Mouse (Mus musculus) intestine, embryonic 14.5 days (tissue): ENCODE measurements at regions not wholly inside any gene's neighbourhood (a gene's known extent, or its start where the extent isn't known, plus 50 kb on each side); places are given as distances from the start of the nearest gene placed in this dataset.

Experiments
- ATAC-seq: fragments of 200-750 bp; cut with Nextera tagmentation; replicated peaks from 2 replicates; pipeline ENCODE4 v1.8.0; 2017; ENCODE audit warnings: low read depth, moderate number of reproducible peaks, moderate TSS enrichment, moderate library complexity; ENCODE audit not compliant: low FRiP score, low TSS enrichment
- DNase-seq: peaks from one replicate; pipeline ENCODE4 v3.0.0-alpha.2; 2018; ENCODE audit warnings: low spot score
- H3K27ac ChIP-seq: fragments of 300-500 bp; sonication (generic); 2 replicates; pipeline ENCODE4 v1.5.1; 2014; ENCODE audit warnings: low read depth, mild to moderate bottlenecking, control low read depth
- H3K27me3 ChIP-seq: fragments of 300-500 bp; sonication (generic); replicated peaks from 2 replicates; pipeline ENCODE4 v1.6.1; 2014; ENCODE audit warnings: low read length, control low read depth; ENCODE audit not compliant: control insufficient read depth, insufficient read depth
- H3K36me3 ChIP-seq: fragments of 300-500 bp; sonication (generic); 2 replicates; pipeline ENCODE4 v1.6.1; 2014; ENCODE audit warnings: low read length, control low read depth; ENCODE audit not compliant: control insufficient read depth, insufficient read depth
- H3K4me1 ChIP-seq: fragments of 300-500 bp; sonication (generic); replicated peaks from 2 replicates; pipeline ENCODE4 v1.6.1; 2014; ENCODE audit warnings: low read length, control low read depth, mixed read lengths; ENCODE audit not compliant: control insufficient read depth, insufficient read depth
- H3K4me2 ChIP-seq: fragments of 300-500 bp; sonication (generic); 2 replicates; pipeline ENCODE4 v1.6.1; 2014; ENCODE audit warnings: low read length
- H3K4me3 ChIP-seq: fragments of 300-500 bp; sonication (generic); 2 replicates; pipeline ENCODE4 v1.5.1; 2014; ENCODE audit warnings: low read depth, low read length, control low read depth, mixed read lengths
- H3K9ac ChIP-seq: fragments of 300-500 bp; sonication (generic); 2 replicates; pipeline ENCODE4 v1.6.1; 2014; ENCODE audit warnings: mild to moderate bottlenecking, low read length
- H3K9me3 ChIP-seq: fragments of 300-500 bp; sonication (generic); 2 replicates; pipeline ENCODE4 v1.6.1; 2016; ENCODE audit warnings: low read length, control low read depth; ENCODE audit not compliant: control insufficient read depth
- WGBS: fragments of 180-500 bp; shearing (Covaris S2); extraction: QIAGEN DNeasy Blood & Tissue Kit; methylation state at CpG from one replicate; pipeline ENCODE4 v1.1.7; 2014; 5-methylcytosine and 5-hydroxymethylcytosine counted together

DNA sequence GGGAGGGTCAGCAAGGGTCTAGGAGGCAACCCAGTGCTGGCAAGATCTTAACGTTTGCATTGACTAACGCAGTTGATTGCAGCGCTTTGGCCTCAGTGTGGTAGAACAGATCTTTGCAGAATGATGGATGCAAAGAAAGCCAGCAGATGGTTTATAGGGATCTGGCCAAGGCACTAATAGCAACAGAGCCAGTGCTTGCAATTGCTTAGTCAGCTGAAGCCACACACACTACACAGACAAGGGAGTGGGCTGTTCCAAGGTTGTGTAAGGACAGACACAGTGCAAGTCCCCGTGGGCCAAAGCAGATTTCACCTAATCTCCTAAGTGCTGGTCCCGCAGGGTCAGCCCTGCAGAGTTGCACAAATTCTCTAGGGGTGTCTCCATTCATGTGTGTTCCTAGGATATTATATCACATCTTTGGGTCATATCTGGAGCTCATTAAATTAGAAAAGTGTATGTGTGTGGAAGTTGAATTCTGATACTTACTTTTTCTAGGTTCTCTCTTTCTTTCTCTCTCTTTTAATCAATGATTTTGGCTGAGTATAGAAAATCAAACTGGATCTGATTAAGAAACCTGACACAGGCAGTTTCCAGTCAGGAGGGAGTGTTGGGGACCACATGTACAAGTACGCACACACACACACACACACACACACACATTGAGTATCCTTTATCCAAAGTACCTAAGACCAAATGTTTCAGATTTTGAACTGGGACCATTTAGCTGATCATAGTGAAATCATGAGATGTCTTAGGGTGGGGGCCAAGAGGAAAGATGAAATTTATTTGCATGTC lies 68.5 kb upstream of the Mboat1 start:
- 44% methylated on average over 6 of the region's 6 CpGs for WGBS
- ATAC-seq: no peak
- no peak overlapping the region for H3K27ac ChIP-seq
- no peaks in the 10 kb centered on the region for H3K36me3 ChIP-seq
- H3K4me3 ChIP-seq: no peak overlapping the region
- H3K27me3 ChIP-seq: no peaks in the 10 kb centered on the region
- peaks cover 4% of the 10 kb centered on the region; the same call in 1 of the 2 replicates for H3K4me1 ChIP-seq
- no peak for DNase-seq
- H3K9me3 ChIP-seq: no peaks in the 10 kb centered on the region
- H3K9ac ChIP-seq: no peak overlapping the region
- H3K4me2 ChIP-seq: no peak overlapping the region

DNA sequence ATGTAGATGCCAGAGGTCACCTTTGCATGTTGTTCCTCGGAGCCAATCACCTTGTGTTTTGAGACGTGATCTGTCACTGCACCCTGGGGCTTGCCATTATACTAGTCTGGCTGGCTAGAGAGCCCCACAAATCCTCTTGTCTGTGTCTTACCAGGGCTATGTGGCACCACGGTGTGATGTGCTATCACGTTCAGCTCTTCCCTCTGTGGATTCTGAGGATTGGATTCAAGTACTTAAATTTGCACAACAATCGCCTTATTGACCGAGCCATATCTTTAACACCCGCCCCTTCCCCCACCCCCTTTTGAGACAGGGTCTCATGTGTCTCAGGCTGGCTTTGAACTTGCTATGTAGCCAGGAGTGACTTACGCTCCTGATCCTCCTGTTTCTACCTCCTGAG lies 70.8 kb upstream of the Mboat1 start:
- Histone ChIP-seq H3K4me2 (no peak overlapping the region), H3K27ac (no peak overlapping the region), H3K9me3 (no peaks in the 10 kb centered on the region), H3K36me3 (no peaks in the 10 kb centered on the region), H3K27me3 (no peaks in the 10 kb centered on the region), H3K9ac (no peak overlapping the region), H3K4me1 (peaks cover 4% of the 10 kb centered on the region; the same call in 1 of the 2 replicates), H3K4me3 (no peak overlapping the region)
- DNase-seq: no peak
- ATAC-seq: no peak
- 72% methylated on average over 8 of the region's 8 CpGs for WGBS

DNA sequence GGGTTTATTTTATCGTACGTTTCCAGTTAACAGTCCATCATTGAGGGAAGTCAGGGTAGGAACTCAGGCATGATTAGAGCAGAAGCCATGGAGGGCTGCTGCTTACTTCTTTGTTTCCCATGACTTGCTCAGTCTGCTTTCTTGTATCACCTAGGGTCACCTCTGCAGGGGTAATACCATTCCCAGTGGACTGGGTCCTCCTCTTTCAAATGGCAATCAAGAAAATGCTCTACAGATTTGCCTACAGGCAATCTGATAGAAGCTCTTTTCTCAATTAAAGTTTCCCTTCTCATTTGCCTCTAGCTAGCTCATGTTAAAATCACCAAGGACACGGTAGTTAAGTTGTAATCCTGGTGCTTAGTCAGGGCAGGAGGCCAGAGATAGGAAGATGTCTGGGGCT lies 72.5 kb upstream of the Mboat1 start:
- Histone ChIP-seq H3K9ac (no peak overlapping the region), H3K4me2 (no peak overlapping the region), H3K9me3 (no peaks in the 10 kb centered on the region), H3K27me3 (no peaks in the 10 kb centered on the region), H3K36me3 (no peaks in the 10 kb centered on the region), H3K27ac (no peak overlapping the region), H3K4me3 (no peak overlapping the region), H3K4me1 (peaks cover 2% of the 10 kb centered on the region; the same call in 1 of the 2 replicates)
- no peak for DNase-seq
- WGBS: 77% methylated on average over 3 of the region's 3 CpGs
- no peak for ATAC-seq

DNA sequence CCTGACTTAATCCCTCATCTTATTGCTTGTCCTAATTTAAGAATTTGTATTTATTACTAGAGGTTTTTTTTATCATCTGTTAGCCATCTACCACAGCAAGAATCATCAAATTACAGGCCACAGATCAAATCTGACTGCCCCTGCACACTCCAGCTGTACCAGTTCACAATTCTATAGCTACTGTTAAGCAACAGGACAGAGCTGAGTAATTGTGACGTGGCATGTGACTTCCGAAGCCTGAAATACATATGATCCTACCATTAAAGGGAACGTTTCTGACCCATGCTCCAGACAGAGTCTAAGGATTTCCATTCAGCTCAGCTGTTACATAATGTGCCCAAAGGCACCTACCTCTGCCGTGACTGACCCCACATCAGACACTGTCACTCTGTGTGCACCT lies 74.0 kb upstream of the Mboat1 start:
- Histone ChIP-seq H3K9me3 (no peaks in the 10 kb centered on the region), H3K27ac (no peak overlapping the region), H3K4me2 (no peak overlapping the region), H3K9ac (no peak overlapping the region), H3K4me1 (no peaks in the 10 kb centered on the region), H3K27me3 (no peaks in the 10 kb centered on the region), H3K36me3 (no peaks in the 10 kb centered on the region), H3K4me3 (no peak overlapping the region)
- WGBS: 83% methylated on average over 4 of the region's 4 CpGs
- DNase-seq (no peak), ATAC-seq (no peak)

DNA sequence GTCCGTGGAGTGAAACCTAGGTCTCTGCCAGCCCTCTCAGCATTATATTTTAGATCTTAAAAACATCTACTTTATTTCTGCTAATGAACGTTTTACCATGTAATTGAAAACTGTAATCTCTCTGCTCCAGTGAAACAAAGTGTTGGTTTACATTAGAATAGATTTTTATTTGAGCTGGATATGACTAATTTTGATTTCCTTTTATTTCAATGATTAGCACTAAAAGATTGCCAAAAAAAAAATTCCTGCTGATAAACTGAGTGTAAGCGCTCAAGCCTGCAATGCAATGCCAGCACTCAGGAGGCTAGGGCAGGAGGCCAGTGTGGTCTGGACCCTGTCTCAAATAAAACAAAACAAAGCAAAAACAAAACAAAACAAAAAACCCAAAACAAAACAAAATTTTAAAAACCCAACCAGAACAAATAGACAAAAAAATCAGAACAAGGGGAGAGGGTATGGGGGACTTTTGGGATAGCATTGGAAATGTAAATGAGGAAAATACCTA lies 69.3 kb upstream of the E2f3 start:
- Histone ChIP-seq H3K9me3 (no peaks in the 10 kb centered on the region), H3K27me3 (no peaks in the 10 kb centered on the region), H3K4me1 (no peaks in the 10 kb centered on the region), H3K27ac (no peak overlapping the region), H3K36me3 (no peaks in the 10 kb centered on the region), H3K4me3 (no peak overlapping the region), H3K9ac (no peak overlapping the region), H3K4me2 (no peak overlapping the region)
- WGBS: 84% methylated on average over 3 of the region's 3 CpGs
- ATAC-seq (no peak), DNase-seq (no peak)

DNA sequence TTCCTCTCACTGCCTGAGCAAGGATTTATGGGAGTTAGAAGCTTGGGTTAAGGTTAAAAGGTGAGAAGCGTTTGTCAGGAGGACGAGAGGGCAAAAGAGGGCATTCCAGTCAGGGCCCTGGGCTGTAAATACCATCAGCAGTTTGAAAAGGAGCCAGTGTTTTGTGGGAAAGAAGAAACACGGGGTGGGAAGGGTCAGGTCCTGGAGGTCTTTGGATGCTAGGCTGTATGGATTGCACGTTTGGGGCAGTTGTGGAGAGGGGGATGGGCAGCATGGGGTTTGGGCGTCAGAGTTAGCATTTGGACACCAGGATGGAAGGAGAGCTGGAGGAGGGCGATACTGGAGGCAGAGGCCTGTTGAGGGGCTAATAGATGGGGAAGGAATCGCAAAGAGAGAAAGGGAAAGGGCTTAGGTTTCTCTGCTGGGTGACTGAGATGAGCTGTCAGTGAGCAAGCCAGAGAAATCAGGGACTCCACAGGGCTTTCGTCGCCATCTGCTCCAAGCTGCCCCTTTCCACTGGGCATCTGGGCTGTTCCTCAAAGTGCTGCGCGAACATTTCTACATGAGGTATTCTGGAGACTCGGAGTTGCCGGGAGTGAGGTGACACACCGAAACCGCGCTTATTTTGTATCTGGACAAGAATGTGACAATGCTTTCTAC lies 66.2 kb upstream of the E2f3 start:
- H3K4me1 ChIP-seq: no peaks in the 10 kb centered on the region
- no peaks in the 10 kb centered on the region for H3K36me3 ChIP-seq
- H3K4me3 ChIP-seq: no peak overlapping the region
- H3K9ac ChIP-seq: no peak overlapping the region
- H3K4me2 ChIP-seq: no peak overlapping the region
- DNase-seq: no peak
- H3K27me3 ChIP-seq: no peaks in the 10 kb centered on the region
- no peaks in the 10 kb centered on the region for H3K9me3 ChIP-seq
- 47% methylated on average over 15 of the region's 16 CpGs for WGBS
- ATAC-seq: no peak
- no peak overlapping the region for H3K27ac ChIP-seq

DNA sequence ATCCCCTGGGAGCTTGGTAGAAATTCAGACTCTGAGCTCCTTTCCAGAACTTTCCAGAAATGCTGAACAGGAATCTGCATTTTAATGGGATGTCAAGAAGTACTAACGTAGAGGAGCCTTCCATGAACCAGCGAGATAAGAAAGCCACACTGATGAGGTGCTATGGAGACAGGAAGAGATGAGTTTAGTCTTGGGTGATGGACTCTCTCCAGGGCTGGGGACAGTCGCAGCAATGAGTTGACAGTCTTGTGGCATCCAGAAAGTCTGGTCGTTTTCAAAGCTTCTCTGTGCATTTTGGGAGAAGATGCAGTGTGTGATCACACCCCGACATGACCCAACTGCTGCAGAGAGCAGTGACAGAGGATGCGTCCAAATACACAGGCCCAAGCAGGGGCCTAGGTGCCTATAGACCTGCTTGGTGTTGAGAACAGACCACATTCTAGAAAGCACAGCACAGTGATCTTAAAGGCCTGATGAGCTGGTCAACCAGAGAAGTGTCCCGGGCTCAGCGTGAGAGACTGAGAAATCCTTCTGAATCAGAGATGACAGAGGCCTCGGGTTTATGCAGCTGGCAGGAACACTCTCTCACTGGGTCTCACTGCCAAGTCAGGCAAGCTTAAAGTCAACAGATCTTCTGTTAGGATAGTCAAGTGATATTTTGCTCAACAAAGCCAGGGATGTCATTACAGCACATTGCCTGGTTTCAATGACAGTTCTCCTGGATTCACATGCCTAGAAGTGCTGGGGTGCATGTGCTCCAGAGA lies 65.1 kb upstream of the E2f3 start:
- 71% methylated on average over 9 of the region's 9 CpGs for WGBS
- Histone ChIP-seq H3K4me2 (no peak overlapping the region), H3K4me3 (no peak overlapping the region), H3K9me3 (no peaks in the 10 kb centered on the region), H3K4me1 (no peaks in the 10 kb centered on the region), H3K27me3 (no peaks in the 10 kb centered on the region), H3K27ac (no peak overlapping the region), H3K9ac (no peak overlapping the region), H3K36me3 (no peaks in the 10 kb centered on the region)
- ATAC-seq (no peak), DNase-seq (no peak)

DNA sequence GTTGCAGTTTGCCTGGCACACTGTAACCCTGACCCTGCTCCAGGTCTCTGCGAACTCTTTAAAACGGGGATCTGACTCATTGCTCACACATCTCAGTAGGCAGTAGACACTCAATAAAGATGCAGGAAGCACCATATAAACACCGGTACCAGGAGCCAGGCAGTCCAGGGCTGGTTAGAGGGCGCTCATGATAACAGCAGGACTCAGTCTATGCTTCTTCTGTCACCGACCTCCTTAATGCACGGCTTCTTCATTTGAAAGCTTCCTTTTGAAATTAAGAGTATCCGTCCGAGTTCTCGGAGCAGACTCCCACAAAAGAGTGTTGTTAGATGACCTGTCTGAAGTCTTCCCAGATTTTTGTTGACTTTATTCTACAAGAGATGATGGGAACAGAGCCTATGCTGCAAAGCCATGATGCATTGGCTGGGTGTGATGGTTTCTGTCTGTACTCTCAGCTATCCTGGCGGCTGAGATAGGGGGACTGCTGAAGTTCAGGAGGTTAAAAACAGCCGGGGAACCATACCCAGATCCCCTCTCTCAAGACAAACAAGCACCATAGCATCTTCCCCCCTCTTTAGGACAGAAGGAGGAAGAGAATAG lies 62.5 kb upstream of the E2f3 start:
- no peak overlapping the region for H3K27ac ChIP-seq
- ATAC-seq: no peak
- no peaks in the 10 kb centered on the region for H3K27me3 ChIP-seq
- no peak for DNase-seq
- H3K4me3 ChIP-seq: no peak overlapping the region
- no peak overlapping the region for H3K4me2 ChIP-seq
- WGBS: 38% methylated on average over 11 of the region's 11 CpGs
- no peaks in the 10 kb centered on the region for H3K36me3 ChIP-seq
- no peaks in the 10 kb centered on the region for H3K9me3 ChIP-seq
- H3K9ac ChIP-seq: no peak overlapping the region
- H3K4me1 ChIP-seq: no peaks in the 10 kb centered on the region
